Mouse (Mus musculus) fat pad, adult 2 months (tissue): Measurements from ENCODE around the gene Mndal.
"Not testable (repeated sequence)": the region's sequence is repeated elsewhere in the genome, so short reads cannot be mapped to it uniquely, and the experiment has no call there.

Experiments used
- DNase-seq: peaks from one replicate; pipeline ENCODE4 v3.0.0-alpha.2; 2011; ENCODE audit warnings: low read depth, low spot score; ENCODE audit errors: extremely low read depth

Gene Mndal

GRCm38 (mm10) chr1:173941924-173942779 lies at the start of gene Mndal, which contains the start of gene Ifi203:
Gene Mndal (minus strand): TSS chr1:173942491.
Gene Ifi203 (minus strand): TSS chr1:173942672.
- DNase-seq, result not testable (repeated sequence)

- not testable (repeated sequence) for DNase-seq
Observed at GRCm38 (mm10) chr1:173982694-173983305, 40.5 kb upstream of the Mndal start, which contains the start of gene Ifi202b. Gene Ifi202b (minus strand): TSS chr1:173982744.

GRCm38 (mm10) chr1:173981038-173981437 lies 38.7 kb upstream of the Mndal start:
- DNase-seq, result not testable (repeated sequence)

GRCm38 (mm10) chr1:173977622-173978021 lies 35.3 kb upstream of the Mndal start:
- DNase-seq, result no peak

GRCm38 (mm10) chr1:173973111-173973510 lies 30.8 kb upstream of the Mndal start:
- no peak for DNase-seq

GRCm38 (mm10) chr1:173961491-173961890 lies 19.2 kb upstream of the Mndal start:
- not testable (repeated sequence) for DNase-seq

- DNase-seq, result not testable (repeated sequence)
Observed at GRCm38 (mm10) chr1:173959998-173960397, 17.7 kb upstream of the Mndal start.

- not testable (repeated sequence) for DNase-seq
Observed at GRCm38 (mm10) chr1:173955839-173956527, 13.7 kb upstream of the Mndal start.

GRCm38 (mm10) chr1:173955071-173955796 lies 12.9 kb upstream of the Mndal start:
- no peak for DNase-seq

GRCm38 (mm10) chr1:173953563-173953962 lies 11.3 kb upstream of the Mndal start:
- no peak for DNase-seq

GRCm38 (mm10) chr1:173949044-173949443 lies 6.8 kb upstream of the Mndal start:
- not testable (repeated sequence) for DNase-seq

GRCm38 (mm10) chr1:173942780-173943066 lies 432 bp upstream of the Mndal start:
- DNase-seq, result not testable (repeated sequence)

GRCm38 (mm10) chr1:173941522-173941921 lies 769 bp downstream of the Mndal start:
- DNase-seq, result not testable (repeated sequence)

- DNase-seq, result not testable (repeated sequence)
Observed at GRCm38 (mm10) chr1:173919279-173919678, 23.0 kb downstream of the Mndal start.

- no peak for DNase-seq
Observed at GRCm38 (mm10) chr1:173914559-173914958, 27.7 kb downstream of the Mndal start.

GRCm38 (mm10) chr1:173913256-173913791 lies 29.0 kb downstream of the Mndal start:
- DNase-seq, result not testable (repeated sequence)

- not testable (repeated sequence) for DNase-seq
Observed at GRCm38 (mm10) chr1:173912548-173913255, 29.6 kb downstream of the Mndal start, which contains the start of gene Ifi211. Gene Ifi211 (minus strand): TSS chr1:173913046.

- no peak for DNase-seq
Observed at GRCm38 (mm10) chr1:173911808-173912464, 30.4 kb downstream of the Mndal start.

GRCm38 (mm10) chr1:173908390-173908789 lies 33.9 kb downstream of the Mndal start:
- not testable (repeated sequence) for DNase-seq
